21 mouse cellular contexts compared by ENCODE assay signal in the genomic region with DNA sequence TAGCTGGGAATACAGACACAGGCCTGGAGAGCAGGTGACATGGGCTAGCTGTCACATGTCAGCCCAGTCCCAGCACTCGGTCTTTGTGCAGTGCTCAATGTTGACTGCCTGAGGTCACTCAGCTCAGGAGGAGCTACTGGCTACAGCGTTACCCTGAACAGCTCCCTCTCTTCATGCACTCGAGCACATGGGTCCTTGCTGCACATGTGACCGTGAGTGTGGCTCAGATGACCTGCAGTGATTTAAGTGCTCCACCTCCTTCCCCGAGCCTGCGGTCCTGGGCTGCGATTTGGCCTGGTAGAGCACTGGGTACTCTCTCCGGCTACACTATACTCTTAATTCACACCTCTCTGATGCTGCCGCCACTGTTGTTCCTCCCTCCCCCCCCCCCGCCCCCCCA. TPM values are rescaled to one million over a fixed set of nuclear protein-coding genes. Genes with fewer than 3 reads are reported as not detected.
DNase-seq lines count a peak whose midpoint lies in the region; ATAC-seq and TF ChIP-seq lines count a peak whose summit lies in the region.
"Had no signal": no experiment of that assay in that cellular context is flagged by ENCODE, and none has a peak within 500 bp of the region (broad histone marks: within the 10 kb centered on the region; RNA-seq: fewer than 3 reads in every experiment).

No protein-coding gene starts in this region.

- H3K4me1 ChIP-seq in embryonic facial prominence, embryonic 11.5 days (ENCODE audit: control insufficient read depth, insufficient read depth, low read length), result no peaks in the 10 kb centered on the region
- peaks cover 6% of the 10 kb centered on the region; the same call in 1 of the 2 replicates for H3K4me1 ChIP-seq in embryonic facial prominence, embryonic 10.5 days
- peaks cover 6% of the 10 kb centered on the region for H3K4me1 ChIP-seq in lung, adult 2 months (ENCODE audit: control insufficient read depth, insufficient read depth, low read length)
- peaks cover 10% of the 10 kb centered on the region for H3K4me1 ChIP-seq in testis, adult 2 months (ENCODE audit: control insufficient read depth, insufficient read depth, low read length)

- H3K4me3 ChIP-seq in embryonic facial prominence, embryonic 11.5 days (ENCODE audit: low read depth, low read length), result no peak overlapping the region
- H3K4me3 ChIP-seq in embryonic facial prominence, embryonic 10.5 days, result no peak overlapping the region
- H3K4me3 ChIP-seq in lung, adult 2 months (replicated peaks; ENCODE audit: extremely low read depth, low read depth, low read length), result no peak overlapping the region
- peak overlapping the region; percentile 64 for H3K4me3 ChIP-seq in testis, adult 2 months (ENCODE audit: control insufficient read depth, low read depth, low read length)
- H3K4me3 ChIP-seq: erythroblast, embryonic 14.5 days; heart, adult 2 months; hindbrain, embryonic 15.5 days; kidney, embryonic 15.5 days; limb, embryonic 13.5 days; liver, embryonic 13.5 days; midbrain, embryonic 12.5 days had no signal

- 0 out of 2 replicates have a peak, but pooled peaks have one; percentile 21 for ATAC-seq in embryonic facial prominence, embryonic 11.5 days (replicated peaks; ENCODE audit: insufficient number of reproducible peaks, low FRiP score, low TSS enrichment, low read depth)
- ATAC-seq: intestine, embryonic 16.5 days had no signal

- TF ChIP-seq CTCF in lung, adult 2 months (IDR thresholded peaks at IDR 0.05; ENCODE audit: insufficient read depth, low read length), result no peak
- TF ChIP-seq CTCF in testis, adult 2 months (IDR thresholded peaks at IDR 0.05; ENCODE audit: control insufficient read depth, insufficient read depth, insufficient replicate concordance, low read depth, low read length), result no peak

- no peak overlapping the region for H3K4me2 ChIP-seq in embryonic facial prominence, embryonic 11.5 days (ENCODE audit: low read depth, low read length)
- H3K4me2 ChIP-seq: hindbrain, embryonic 15.5 days; kidney, embryonic 15.5 days; limb, embryonic 13.5 days; liver, embryonic 13.5 days; midbrain, embryonic 12.5 days had no signal

- H3K27ac ChIP-seq in embryonic facial prominence, embryonic 11.5 days (replicated peaks; ENCODE audit: low read depth, low read length), result no peak overlapping the region
- H3K27ac ChIP-seq in embryonic facial prominence, embryonic 10.5 days (replicated peaks), result no peak overlapping the region
- H3K27ac ChIP-seq in testis, adult 2 months (ENCODE audit: control insufficient read depth, insufficient read depth, low read depth, low read length), result no peak overlapping the region
- H3K27ac ChIP-seq: heart, adult 2 months; kidney, embryonic 15.5 days; limb, embryonic 13.5 days; liver, embryonic 13.5 days; midbrain, embryonic 12.5 days had no signal

- WGBS in embryonic facial prominence, embryonic 11.5 days, result 76% methylated on average over 9 of the region's 10 CpGs
- WGBS in embryonic facial prominence, embryonic 10.5 days, result 73% methylated on average over 10 of the region's 10 CpGs
- 55% methylated on average over 9 of the region's 10 CpGs for WGBS in lung, adult 2 months

- H3K9ac ChIP-seq in embryonic facial prominence, embryonic 11.5 days (replicated peaks; ENCODE audit: low read length), result no peak overlapping the region
- H3K9ac ChIP-seq: hindbrain, embryonic 15.5 days; kidney, embryonic 15.5 days; limb, embryonic 13.5 days; liver, embryonic 13.5 days; midbrain, embryonic 12.5 days had no signal

- H3K9me3 ChIP-seq in embryonic facial prominence, embryonic 11.5 days (replicated peaks; ENCODE audit: control insufficient read depth, low read length), result no peaks in the 10 kb centered on the region
- H3K9me3 ChIP-seq in embryonic facial prominence, embryonic 10.5 days, result no peaks in the 10 kb centered on the region
- H3K9me3 ChIP-seq: hindbrain, embryonic 15.5 days; kidney, embryonic 15.5 days; limb, embryonic 13.5 days; liver, embryonic 13.5 days; midbrain, embryonic 12.5 days had no signal

- no peak for DNase-seq in embryonic facial prominence, embryonic 11.5 days (ENCODE audit: low spot score)
- DNase-seq in embryonic facial prominence, embryonic 10.5 days (ENCODE audit: low spot score), result no peak
- DNase-seq in lung, adult 18-20 months, result peak; percentile 50 to 55
- no peak for DNase-seq in lung, adult 2 months
- no peak for DNase-seq in testis, postnatal 10 days (ENCODE audit: low spot score)
- no peak for DNase-seq in embryo, embryonic 10.5 days (ENCODE audit: low spot score)
- DNase-seq: adrenal gland, postnatal 25 days; B cell, adult 2 months; gastrocnemius, postnatal 10 days; heart, adult 2 months; heart, postnatal 36 days; kidney, postnatal 4 days; liver, embryonic 13.5 days; thymus, adult 2 months had no signal

- no peaks in the 10 kb centered on the region for H3K27me3 ChIP-seq in embryonic facial prominence, embryonic 11.5 days (ENCODE audit: control insufficient read depth, insufficient read depth, low read length)
- H3K27me3 ChIP-seq in embryonic facial prominence, embryonic 10.5 days (replicated peaks; ENCODE audit: low read depth, poor library complexity, severe bottlenecking), result no peaks in the 10 kb centered on the region
- H3K27me3 ChIP-seq in testis, adult 2 months (ENCODE audit: control insufficient read depth, insufficient read depth, low read length), result no peaks in the 10 kb centered on the region
- H3K27me3 ChIP-seq: hindbrain, embryonic 15.5 days; kidney, embryonic 15.5 days; limb, embryonic 13.5 days; liver, embryonic 13.5 days; midbrain, embryonic 12.5 days had no signal

- H3K36me3 ChIP-seq in embryonic facial prominence, embryonic 11.5 days (replicated peaks; ENCODE audit: control insufficient read depth, insufficient read depth, low read depth, low read length), result no peaks in the 10 kb centered on the region; the same call in 1 of the 2 replicates
- H3K36me3 ChIP-seq in embryonic facial prominence, embryonic 10.5 days (replicated peaks), result peaks cover 42% of the 10 kb centered on the region
- H3K36me3 ChIP-seq in testis, adult 2 months (ENCODE audit: control insufficient read depth, insufficient read depth, low read length), result peaks cover 1% of the 10 kb centered on the region; the same call in 1 of the 2 replicates

- no peak for TF ChIP-seq POLR2A in lung, adult 2 months (IDR thresholded peaks at IDR 0.05; ENCODE audit: borderline replicate concordance, extremely low read depth, low read depth, low read length)
- TF ChIP-seq POLR2A in testis, adult 2 months (IDR thresholded peaks at IDR 0.05; ENCODE audit: control insufficient read depth, low read depth, low read length), result no peak

RNA-seq across cellular contexts. Expression of a gene that starts 11.5 kb away (rescaled TPM):
- 61.6 and 64.2 TPM in 2 replicates for polyA plus RNA-seq in embryonic facial prominence, embryonic 11.5 days (2014; fragmentation: Nextera tagmentation; extraction: Ambion mirVana)
- polyA plus RNA-seq in embryonic facial prominence, embryonic 10.5 days (2016; fragmentation: Nextera tagmentation; extraction: Ambion mirVana), result 66.3 and 68.6 TPM in 2 replicates
- 51.1 and 51.2 TPM in 2 replicates for polyA plus RNA-seq in lung, adult 2 months (2012; rRNA removed)
- 187 and 198 TPM in 2 replicates for polyA plus RNA-seq in testis, adult 2 months (2012; rRNA removed)

RNA-seq across cellular contexts. Expression of a gene that starts 23.8 kb away (rescaled TPM):
- polyA plus RNA-seq in embryonic facial prominence, embryonic 11.5 days (2014; fragmentation: Nextera tagmentation; extraction: Ambion mirVana), result 3.1 and 4.4 TPM in 2 replicates
- polyA plus RNA-seq in embryonic facial prominence, embryonic 10.5 days (2016; fragmentation: Nextera tagmentation; extraction: Ambion mirVana), result 2.4 and 3.4 TPM in 2 replicates
- polyA plus RNA-seq in lung, adult 2 months (2012; rRNA removed), result 74.7 and 88.6 TPM in 2 replicates
- 16.7 and 19.5 TPM in 2 replicates for polyA plus RNA-seq in testis, adult 2 months (2012; rRNA removed)

RNA-seq across cellular contexts. Expression of a gene that starts 38.4 kb away (rescaled TPM):
- polyA plus RNA-seq in embryonic facial prominence, embryonic 11.5 days (2014; fragmentation: Nextera tagmentation; extraction: Ambion mirVana), result 0.77 and 1.1 TPM in 2 replicates
- 1.8 and 2.2 TPM in 2 replicates for polyA plus RNA-seq in embryonic facial prominence, embryonic 10.5 days (2016; fragmentation: Nextera tagmentation; extraction: Ambion mirVana)
- 3.1 and 3.7 TPM in 2 replicates for polyA plus RNA-seq in lung, adult 2 months (2012; rRNA removed)
- 36.6 and 46.5 TPM in 2 replicates for polyA plus RNA-seq in testis, adult 2 months (2012; rRNA removed)
- polyA plus RNA-seq: erythroblast, embryonic 14.5 days had no signal

Comparison
In these comparisons a context has a peak if more than half of its experiments do, and no peak if none do; other contexts are left out.
1. DNase-seq: peak in lung, adult 18-20 months (2 of 2); none in embryonic facial prominence, embryonic 11.5 days (single experiment), embryonic facial prominence, embryonic 10.5 days (single experiment), lung, adult 2 months (single experiment), testis, postnatal 10 days (single experiment) and embryo, embryonic 10.5 days (single experiment).